Mouse (Mus musculus) lung, postnatal 0 days (tissue): ENCODE measurements around the gene Ptbp2.

Experiments used
- CTCF ChIP-seq: IDR thresholded peaks from 2 replicates; pipeline ENCODE4 v1.5.1; 2016; ENCODE audit warnings: antibody characterized with exemption, mild to moderate bottlenecking
- EP300 ChIP-seq: IDR thresholded peaks from 2 replicates; pipeline ENCODE4 v1.6.1; 2016; ENCODE audit warnings: antibody characterized with exemption, mild to moderate bottlenecking, control low read depth

DNA sequence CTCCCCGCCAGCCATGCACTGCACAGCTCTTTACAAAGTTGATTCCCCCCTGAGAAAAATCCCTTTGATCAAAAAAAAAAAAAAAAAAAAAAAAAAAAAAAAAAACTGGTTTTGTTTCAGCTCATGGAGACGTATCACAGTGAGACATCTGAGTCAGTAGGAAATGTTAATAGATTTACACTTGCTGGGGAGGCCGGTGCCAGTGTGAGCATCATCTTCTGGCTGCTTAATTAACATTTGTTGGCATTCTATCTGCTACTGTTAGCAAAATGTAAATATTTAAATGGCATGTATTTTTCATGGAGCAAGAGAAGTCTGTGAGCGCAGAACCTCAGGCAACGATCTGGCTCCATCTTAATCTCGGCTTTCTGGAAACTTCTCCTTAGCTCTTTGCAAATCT lies 99.5 kb downstream of the Ptbp2 start:
- TF ChIP-seq EP300 (no peak), CTCF (no peak)
